Mouse (Mus musculus) limb, embryonic 13.5 days (tissue): ENCODE measurements around the gene Mlst8. TPM values are rescaled to one million over a fixed set of nuclear protein-coding genes. Genes with fewer than 3 reads are reported as not detected.

Experiments
- ATAC-seq: fragments of 200-750 bp; cut with Nextera tagmentation; 2 replicates; pipeline ENCODE4 v1.8.0; 2017; ENCODE audit warnings: low read depth, moderate number of reproducible peaks, moderate TSS enrichment; ENCODE audit not compliant: low FRiP score
- H3K27ac ChIP-seq: fragments of 300-500 bp; sonication (generic); 2 replicates; pipeline ENCODE4 v1.5.1; 2015; ENCODE audit warnings: inconsistent platforms, mild to moderate bottlenecking, moderate library complexity
- H3K27me3 ChIP-seq: fragments of 300-500 bp; sonication (generic); 2 replicates; pipeline ENCODE4 v1.6.1; 2015; ENCODE audit warnings: mild to moderate bottlenecking, inconsistent platforms
- H3K36me3 ChIP-seq: fragments of 300-500 bp; sonication (generic); 2 replicates; pipeline ENCODE4 v1.6.1; 2015; ENCODE audit warnings: inconsistent platforms, mild to moderate bottlenecking, moderate library complexity
- H3K4me1 ChIP-seq: fragments of 300-500 bp; sonication (generic); 2 replicates; pipeline ENCODE4 v1.6.1; 2015; ENCODE audit warnings: inconsistent platforms
- H3K4me2 ChIP-seq: fragments of 300-500 bp; sonication (generic); replicated peaks from 2 replicates; pipeline ENCODE4 v1.6.1; 2015; ENCODE audit warnings: inconsistent platforms, mild to moderate bottlenecking, moderate library complexity
- H3K4me3 ChIP-seq: fragments of 300-500 bp; sonication (generic); 2 replicates; pipeline ENCODE4 v1.5.1; 2015; ENCODE audit warnings: moderate library complexity, mild to moderate bottlenecking, inconsistent platforms
- H3K9ac ChIP-seq: fragments of 300-500 bp; sonication (generic); 2 replicates; pipeline ENCODE4 v1.6.1; 2015; ENCODE audit warnings: mild to moderate bottlenecking, inconsistent platforms
- H3K9me3 ChIP-seq: fragments of 300-500 bp; sonication (generic); 2 replicates; pipeline ENCODE4 v1.6.1; 2016; ENCODE audit warnings: inconsistent platforms
- WGBS: fragments of 180-500 bp; shearing (Covaris S2); methylation state at CpG from one replicate; pipeline ENCODE4 v1.1.7; 2015; 5-methylcytosine and 5-hydroxymethylcytosine counted together
- polyA plus RNA-seq: library from polyadenylated mRNA; unstranded; fragments of >200 nt; fragmentation: Nextera tagmentation; extraction: Ambion mirVana; gene quantifications from 2 replicates; pipeline ENCODE4 v1.2.1, GENCODE M21; 2015

Gene Mlst8
- polyA plus RNA-seq, 1 experiment from 2014 or later: 35.6 TPM

GRCm38 (mm10) chr17:24506332-24507070 lies 27.6 kb upstream of the Mlst8 start:
- Histone ChIP-seq H3K27me3 (0 out of 2 replicates have a peak, but pooled peaks cover 5% of the 10 kb centered on the region), H3K4me1 (peaks cover 12% of the 10 kb centered on the region; the same call in 1 of the 2 replicates), H3K9ac (peak overlapping the region; percentile 43; the same call in 1 of the 2 replicates), H3K4me2 (peak overlapping the region; percentile 40), H3K36me3 (peaks cover 80% of the 10 kb centered on the region), H3K4me3 (no peak overlapping the region), H3K27ac (no peak overlapping the region), H3K9me3 (no peaks in the 10 kb centered on the region)
- WGBS: 25% methylated on average over 36 of the region's 36 CpGs
- no peak for ATAC-seq

GRCm38 (mm10) chr17:24505286-24505955 lies 26.5 kb upstream of the Mlst8 start:
- Histone ChIP-seq H3K4me2 (no peak overlapping the region), H3K36me3 (peaks cover 80% of the 10 kb centered on the region), H3K9me3 (no peaks in the 10 kb centered on the region), H3K4me1 (peaks cover 12% of the 10 kb centered on the region; the same call in 1 of the 2 replicates), H3K4me3 (no peak overlapping the region), H3K9ac (no peak overlapping the region), H3K27ac (no peak overlapping the region), H3K27me3 (0 out of 2 replicates have a peak, but pooled peaks cover 5% of the 10 kb centered on the region)
- no peak for ATAC-seq
- WGBS: 88% methylated on average over 30 of the region's 30 CpGs

GRCm38 (mm10) chr17:24504085-24504484 lies 25.2 kb upstream of the Mlst8 start:
- Histone ChIP-seq H3K4me2 (no peak overlapping the region), H3K9me3 (no peaks in the 10 kb centered on the region), H3K9ac (no peak overlapping the region), H3K4me3 (no peak overlapping the region), H3K27ac (no peak overlapping the region), H3K36me3 (peaks cover 77% of the 10 kb centered on the region), H3K4me1 (peaks cover 12% of the 10 kb centered on the region; the same call in 1 of the 2 replicates), H3K27me3 (0 out of 2 replicates have a peak, but pooled peaks cover 5% of the 10 kb centered on the region)
- 92% methylated on average over 10 of the region's 10 CpGs for WGBS
- ATAC-seq: no peak

- peaks cover 11% of the 10 kb centered on the region; the same call in 1 of the 2 replicates for H3K4me1 ChIP-seq
- H3K4me3 ChIP-seq: no peak overlapping the region
- H3K36me3 ChIP-seq: peaks cover 70% of the 10 kb centered on the region
- H3K9me3 ChIP-seq: no peaks in the 10 kb centered on the region
- no peak for ATAC-seq
- no peak overlapping the region for H3K27ac ChIP-seq
- H3K9ac ChIP-seq: no peak overlapping the region
- H3K27me3 ChIP-seq: 0 out of 2 replicates have a peak, but pooled peaks cover 1% of the 10 kb centered on the region
- H3K4me2 ChIP-seq: no peak overlapping the region
- WGBS: 43% methylated on average over 11 of the region's 11 CpGs
Measured at GRCm38 (mm10) chr17:24502208-24502607, 23.3 kb upstream of the Mlst8 start.

GRCm38 (mm10) chr17:24496026-24496425 lies 17.1 kb upstream of the Mlst8 start:
- H3K4me3 ChIP-seq: no peak overlapping the region
- no peak for ATAC-seq
- 86% methylated on average over 1 of the region's 1 CpGs for WGBS

GRCm38 (mm10) chr17:24495443-24495842 lies 16.6 kb upstream of the Mlst8 start:
- Histone ChIP-seq H3K4me3 (no peak overlapping the region), H3K9me3 (no peaks in the 10 kb centered on the region), H3K27me3 (peaks cover 4% of the 10 kb centered on the region; the same call in 1 of the 2 replicates), H3K9ac (no peak overlapping the region; the same call in 1 of the 2 replicates), H3K27ac (no peak overlapping the region), H3K36me3 (peaks cover 26% of the 10 kb centered on the region), H3K4me1 (no peaks in the 10 kb centered on the region), H3K4me2 (no peak overlapping the region)
- no peak for ATAC-seq
- 90% methylated on average over 3 of the region's 3 CpGs for WGBS

More at GRCm38 (mm10) chr17:24496026-24496425, 17.1 kb upstream of the Mlst8 start:
- Histone ChIP-seq H3K9me3 (no peaks in the 10 kb centered on the region), H3K27ac (no peak overlapping the region), H3K27me3 (no peaks in the 10 kb centered on the region), H3K9ac (no peak overlapping the region), H3K4me1 (no peaks in the 10 kb centered on the region), H3K36me3 (peaks cover 32% of the 10 kb centered on the region), H3K4me2 (no peak overlapping the region)

- Histone ChIP-seq H3K27ac (no peak overlapping the region), H3K9me3 (no peaks in the 10 kb centered on the region), H3K36me3 (peaks cover 23% of the 10 kb centered on the region), H3K9ac (no peak overlapping the region), H3K4me3 (no peak overlapping the region), H3K4me2 (no peak overlapping the region), H3K4me1 (peaks cover 4% of the 10 kb centered on the region; the same call in 1 of the 2 replicates), H3K27me3 (peaks cover 10% of the 10 kb centered on the region)
- no peak for ATAC-seq
- WGBS: 37% methylated on average over 2 of the region's 2 CpGs
Measured at GRCm38 (mm10) chr17:24494627-24495335, 15.9 kb upstream of the Mlst8 start.

GRCm38 (mm10) chr17:24490399-24490798 lies 11.5 kb upstream of the Mlst8 start:
- H3K27ac ChIP-seq: no peak overlapping the region
- 0 out of 2 replicates have a peak overlapping the region, but pooled peaks have one; percentile 84 for H3K4me3 ChIP-seq
- H3K9me3 ChIP-seq: no peaks in the 10 kb centered on the region
- ATAC-seq: no peak
- no peak overlapping the region for H3K9ac ChIP-seq
- peaks cover 38% of the 10 kb centered on the region for H3K27me3 ChIP-seq
- H3K36me3 ChIP-seq: no peaks in the 10 kb centered on the region
- H3K4me2 ChIP-seq: no peak overlapping the region; the same call in 1 of the 2 replicates
- H3K4me1 ChIP-seq: peaks cover 21% of the 10 kb centered on the region
- 78% methylated on average over 4 of the region's 4 CpGs for WGBS

GRCm38 (mm10) chr17:24489265-24490030 lies 10.6 kb upstream of the Mlst8 start:
- ATAC-seq: peak; percentile 12; the same call in 1 of the 2 replicates
- Histone ChIP-seq H3K27me3 (peaks cover 38% of the 10 kb centered on the region), H3K27ac (no peak overlapping the region), H3K9ac (peak overlapping the region; percentile 87), H3K4me3 (peak overlapping the region; percentile 84), H3K36me3 (no peaks in the 10 kb centered on the region), H3K9me3 (no peaks in the 10 kb centered on the region), H3K4me2 (peak overlapping the region; percentile 95), H3K4me1 (peaks cover 24% of the 10 kb centered on the region)
- 19% methylated on average over 19 of the region's 19 CpGs for WGBS

- Histone ChIP-seq H3K9ac (peak overlapping the region; percentile 87), H3K36me3 (no peaks in the 10 kb centered on the region), H3K4me2 (peak overlapping the region; percentile 95), H3K4me3 (peak overlapping the region; percentile 84), H3K4me1 (peaks cover 24% of the 10 kb centered on the region), H3K27ac (peak overlapping the region; percentile 39; the same call in 1 of the 2 replicates), H3K9me3 (no peaks in the 10 kb centered on the region), H3K27me3 (peaks cover 38% of the 10 kb centered on the region)
- peak; percentile 70 for ATAC-seq
- WGBS: under 1% methylated on average over 67 of the region's 81 CpGs
Measured at GRCm38 (mm10) chr17:24488662-24489264, 9.9 kb upstream of the Mlst8 start.

GRCm38 (mm10) chr17:24488186-24488661 lies 9.3 kb upstream of the Mlst8 start, which contains the start of gene Caskin1:
Caskin1 (plus strand) TSS chr17:24488601.
- H3K4me2 ChIP-seq: peak within 1 kb of the TSS; percentile 95
- peaks cover 38% of the 10 kb centered on the region for H3K27me3 ChIP-seq
- peak within 1 kb of the TSS; percentile 84 for H3K4me3 ChIP-seq
- H3K4me1 ChIP-seq: peaks cover 24% of the 10 kb centered on the region
- WGBS: under 1% methylated on average over 40 of the region's 45 CpGs
- H3K9ac ChIP-seq: peak within 1 kb of the TSS; percentile 87
- no peaks in the 10 kb centered on the region for H3K9me3 ChIP-seq
- H3K27ac ChIP-seq: peak within 1 kb of the TSS; percentile 39; the same call in 1 of the 2 replicates
- H3K36me3 ChIP-seq: no peaks in the 10 kb centered on the region
- peak; percentile 54 for ATAC-seq
